Mouse (Mus musculus): ENCODE results near the gene Slc4a7. TPM values are rescaled to one million over a fixed set of nuclear protein-coding genes. Genes with fewer than 3 reads are reported as not detected.

Slc4a7 gene
- polyA plus RNA-seq, 1 experiment from 2014 or later = 14.0 TPM

DNA sequence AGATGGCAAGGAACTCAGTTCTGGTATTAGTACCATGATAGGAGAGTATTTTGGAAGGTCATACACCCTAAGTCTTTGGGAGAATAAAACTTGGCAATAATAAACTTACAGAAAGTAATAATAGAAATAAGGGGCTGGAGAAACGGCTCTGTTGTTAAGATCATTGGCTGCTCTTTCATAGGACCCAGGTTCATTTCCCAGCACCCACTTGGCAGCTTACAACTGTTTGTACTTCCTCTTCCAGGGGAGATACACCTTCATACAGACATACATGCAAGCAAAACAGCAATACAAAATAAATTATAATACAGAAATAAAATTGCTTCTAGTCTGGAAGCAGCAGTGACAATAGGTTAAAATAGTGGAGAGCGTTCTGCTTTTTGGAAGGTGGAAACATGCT, 2.6 kb downstream of the Slc4a7 start:
- peaks cover 6% of the 10 kb centered on the region; the same call in 1 of the 2 replicates for H3K4me1 ChIP-seq (ENCODE audit: control insufficient read depth, insufficient read depth, low read length)
- H3K9me3 ChIP-seq (replicated peaks; ENCODE audit: control insufficient read depth, low read length) = no peaks in the 10 kb centered on the region
- peak overlapping the region; percentile 64 for H3K4me2 ChIP-seq
- WGBS (ENCODE audit: insufficient replicate concordance) = 82% methylated on average over 2 of the region's 2 CpGs
- no peaks in the 10 kb centered on the region for H3K36me3 ChIP-seq (ENCODE audit: control insufficient read depth, insufficient read depth, low read length)
- no peaks in the 10 kb centered on the region for H3K27me3 ChIP-seq (ENCODE audit: control insufficient read depth, insufficient read depth, low read length)
- no peak overlapping the region for H3K9ac ChIP-seq (ENCODE audit: low read depth, low read length)
- no peak overlapping the region for H3K27ac ChIP-seq (ENCODE audit: low read depth, low read length)
- no peak for ATAC-seq (replicated peaks; ENCODE audit: insufficient number of reproducible peaks, low FRiP score, low TSS enrichment)
- peak overlapping the region; percentile 82; the same call in 1 of the 2 replicates for H3K4me3 ChIP-seq (ENCODE audit: low read depth, low read length)

- 80% methylated on average over 3 of the region's 3 CpGs for WGBS (ENCODE audit: insufficient replicate concordance)
- peaks cover 6% of the 10 kb centered on the region; the same call in 1 of the 2 replicates for H3K4me1 ChIP-seq (ENCODE audit: control insufficient read depth, insufficient read depth, low read length)
- 0 out of 2 replicates have a peak overlapping the region, but pooled peaks have one; percentile 64 for H3K4me2 ChIP-seq
- H3K27me3 ChIP-seq (ENCODE audit: control insufficient read depth, insufficient read depth, low read length) = no peaks in the 10 kb centered on the region
- no peak for ATAC-seq (replicated peaks; ENCODE audit: insufficient number of reproducible peaks, low FRiP score, low TSS enrichment)
- no peak overlapping the region for H3K4me3 ChIP-seq (ENCODE audit: low read depth, low read length)
- H3K9me3 ChIP-seq (replicated peaks; ENCODE audit: control insufficient read depth, low read length) = no peaks in the 10 kb centered on the region
- H3K27ac ChIP-seq (ENCODE audit: low read depth, low read length) = no peak overlapping the region
- no peak overlapping the region for H3K9ac ChIP-seq (ENCODE audit: low read depth, low read length)
- H3K36me3 ChIP-seq (ENCODE audit: control insufficient read depth, insufficient read depth, low read length) = no peaks in the 10 kb centered on the region
Observed at GRCm38 (mm10) chr14:14705126-14705525, 3.0 kb downstream of the Slc4a7 start.

GRCm38 (mm10) chr14:14706381-14706780, 4.3 kb downstream of the Slc4a7 start:
- no peaks in the 10 kb centered on the region for H3K9me3 ChIP-seq (replicated peaks; ENCODE audit: control insufficient read depth, low read length)
- H3K27ac ChIP-seq (ENCODE audit: low read depth, low read length) = no peak overlapping the region
- no peak for ATAC-seq (replicated peaks; ENCODE audit: insufficient number of reproducible peaks, low FRiP score, low TSS enrichment)
- H3K4me3 ChIP-seq (ENCODE audit: low read depth, low read length) = no peak overlapping the region
- H3K9ac ChIP-seq (ENCODE audit: low read depth, low read length) = no peak overlapping the region
- 0 out of 2 replicates have a peak, but pooled peaks cover 7% of the 10 kb centered on the region for H3K36me3 ChIP-seq (ENCODE audit: control insufficient read depth, insufficient read depth, low read length)
- H3K4me2 ChIP-seq = no peak overlapping the region
- 86% methylated on average over 1 of the region's 1 CpGs for WGBS (ENCODE audit: insufficient replicate concordance)
- H3K4me1 ChIP-seq (ENCODE audit: control insufficient read depth, insufficient read depth, low read length) = peaks cover 6% of the 10 kb centered on the region; the same call in 1 of the 2 replicates
- no peaks in the 10 kb centered on the region for H3K27me3 ChIP-seq (ENCODE audit: control insufficient read depth, insufficient read depth, low read length)

DNA sequence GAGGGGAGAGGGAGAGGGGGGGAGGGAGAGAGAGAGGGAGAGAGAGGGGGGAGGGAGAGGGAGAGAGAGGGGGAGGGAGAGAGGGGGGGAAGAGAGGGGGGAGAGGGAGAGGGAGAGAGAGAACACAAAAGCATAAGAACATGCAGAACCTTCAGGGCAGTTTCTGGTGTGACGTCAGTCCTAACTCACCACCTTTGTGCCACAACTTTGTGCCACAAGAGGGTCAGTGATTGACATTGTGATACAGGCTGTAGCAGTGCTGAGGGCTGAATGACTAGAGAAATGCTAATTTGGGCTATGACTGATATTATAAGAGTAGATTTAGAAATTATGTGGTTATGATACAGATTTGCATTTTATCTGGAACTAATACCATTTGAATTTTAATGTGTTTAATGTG, 5.0 kb downstream of the Slc4a7 start:
- Histone ChIP-seq H3K9ac (ENCODE audit: low read depth, low read length) (no peak overlapping the region), H3K4me1 (ENCODE audit: control insufficient read depth, insufficient read depth, low read length) (peaks cover 6% of the 10 kb centered on the region; the same call in 1 of the 2 replicates), H3K4me3 (ENCODE audit: low read depth, low read length) (no peak overlapping the region), H3K4me2 (no peak overlapping the region), H3K27me3 (ENCODE audit: control insufficient read depth, insufficient read depth, low read length) (no peaks in the 10 kb centered on the region), H3K36me3 (ENCODE audit: control insufficient read depth, insufficient read depth, low read length) (0 out of 2 replicates have a peak, but pooled peaks cover 7% of the 10 kb centered on the region), H3K27ac (ENCODE audit: low read depth, low read length) (no peak overlapping the region), H3K9me3 (replicated peaks; ENCODE audit: control insufficient read depth, low read length) (no peaks in the 10 kb centered on the region)
- WGBS (ENCODE audit: insufficient replicate concordance) = 55% methylated on average over 1 of the region's 1 CpGs
- ATAC-seq (replicated peaks; ENCODE audit: insufficient number of reproducible peaks, low FRiP score, low TSS enrichment) = no peak

DNA sequence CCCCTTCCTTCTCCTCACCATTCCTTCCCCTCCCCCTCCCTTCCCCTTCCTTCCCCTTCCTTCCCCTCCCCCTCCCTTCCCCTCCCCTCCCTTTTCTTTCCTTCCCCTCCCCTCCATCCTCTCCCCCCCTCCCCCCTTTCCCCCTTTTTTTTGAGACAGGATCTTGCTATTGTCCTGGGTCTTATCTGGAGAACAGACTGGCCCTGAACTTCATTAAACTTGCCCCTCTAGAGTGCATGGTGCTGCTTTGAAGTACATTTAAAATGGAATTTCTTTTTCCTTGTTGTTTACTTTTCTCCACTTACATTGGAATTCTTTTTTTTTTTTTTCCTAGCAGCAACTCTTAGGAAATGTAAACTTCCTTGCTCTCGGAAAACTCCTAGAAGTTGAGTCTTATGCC, 6.9 kb downstream of the Slc4a7 start:
- H3K4me2 ChIP-seq = no peak overlapping the region
- ATAC-seq (replicated peaks; ENCODE audit: insufficient number of reproducible peaks, low FRiP score, low TSS enrichment) = no peak

GRCm38 (mm10) chr14:14714130-14714529, 12.1 kb downstream of the Slc4a7 start:
- no peak for ATAC-seq (replicated peaks; ENCODE audit: insufficient number of reproducible peaks, low FRiP score, low TSS enrichment)
- Histone ChIP-seq H3K4me2 (no peak overlapping the region), H3K4me3 (ENCODE audit: low read depth, low read length) (no peak overlapping the region), H3K9me3 (replicated peaks; ENCODE audit: control insufficient read depth, low read length) (no peaks in the 10 kb centered on the region), H3K27ac (ENCODE audit: low read depth, low read length) (no peak overlapping the region), H3K4me1 (ENCODE audit: control insufficient read depth, insufficient read depth, low read length) (no peaks in the 10 kb centered on the region), H3K27me3 (ENCODE audit: control insufficient read depth, insufficient read depth, low read length) (no peaks in the 10 kb centered on the region), H3K9ac (ENCODE audit: low read depth, low read length) (no peak overlapping the region), H3K36me3 (ENCODE audit: control insufficient read depth, insufficient read depth, low read length) (0 out of 2 replicates have a peak, but pooled peaks cover 7% of the 10 kb centered on the region)

More for the DNA sequence above, 6.9 kb downstream of the Slc4a7 start:
- Histone ChIP-seq H3K27me3 (ENCODE audit: control insufficient read depth, insufficient read depth, low read length) (no peaks in the 10 kb centered on the region), H3K9me3 (replicated peaks; ENCODE audit: control insufficient read depth, low read length) (no peaks in the 10 kb centered on the region), H3K27ac (ENCODE audit: low read depth, low read length) (no peak overlapping the region), H3K9ac (ENCODE audit: low read depth, low read length) (no peak overlapping the region), H3K36me3 (ENCODE audit: control insufficient read depth, insufficient read depth, low read length) (0 out of 2 replicates have a peak, but pooled peaks cover 7% of the 10 kb centered on the region), H3K4me1 (ENCODE audit: control insufficient read depth, insufficient read depth, low read length) (peaks cover 6% of the 10 kb centered on the region; the same call in 1 of the 2 replicates), H3K4me3 (ENCODE audit: low read depth, low read length) (no peak overlapping the region)
- 70% methylated on average over 1 of the region's 1 CpGs for WGBS (ENCODE audit: insufficient replicate concordance)

DNA sequence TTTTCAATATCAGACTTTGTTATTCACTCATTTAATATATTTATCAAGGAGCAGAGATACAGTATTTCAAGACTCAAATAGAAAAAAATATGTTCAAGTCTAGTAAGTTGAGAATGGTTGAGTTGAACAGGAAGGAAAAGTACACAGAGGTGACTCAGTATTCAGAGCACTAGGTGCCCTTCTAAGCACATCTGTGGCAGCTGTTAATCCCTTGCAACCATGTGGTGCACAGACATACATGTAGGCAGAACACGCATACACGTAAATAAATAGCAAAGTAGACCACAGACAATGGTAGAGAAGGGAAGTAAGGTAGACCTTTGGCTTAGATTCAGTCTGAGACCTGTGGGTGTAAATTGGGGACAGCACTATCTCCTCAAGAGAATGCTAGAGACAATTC, 13.7 kb downstream of the Slc4a7 start:
- Histone ChIP-seq H3K4me3 (ENCODE audit: low read depth, low read length) (no peak overlapping the region), H3K36me3 (ENCODE audit: control insufficient read depth, insufficient read depth, low read length) (0 out of 2 replicates have a peak, but pooled peaks cover 3% of the 10 kb centered on the region), H3K4me1 (ENCODE audit: control insufficient read depth, insufficient read depth, low read length) (no peaks in the 10 kb centered on the region), H3K27ac (ENCODE audit: low read depth, low read length) (no peak overlapping the region), H3K27me3 (ENCODE audit: control insufficient read depth, insufficient read depth, low read length) (no peaks in the 10 kb centered on the region), H3K9ac (ENCODE audit: low read depth, low read length) (no peak overlapping the region), H3K9me3 (replicated peaks; ENCODE audit: control insufficient read depth, low read length) (no peaks in the 10 kb centered on the region), H3K4me2 (no peak overlapping the region)
- 97% methylated on average over 2 of the region's 2 CpGs for WGBS (ENCODE audit: insufficient replicate concordance)
- no peak for ATAC-seq (replicated peaks; ENCODE audit: insufficient number of reproducible peaks, low FRiP score, low TSS enrichment)

DNA sequence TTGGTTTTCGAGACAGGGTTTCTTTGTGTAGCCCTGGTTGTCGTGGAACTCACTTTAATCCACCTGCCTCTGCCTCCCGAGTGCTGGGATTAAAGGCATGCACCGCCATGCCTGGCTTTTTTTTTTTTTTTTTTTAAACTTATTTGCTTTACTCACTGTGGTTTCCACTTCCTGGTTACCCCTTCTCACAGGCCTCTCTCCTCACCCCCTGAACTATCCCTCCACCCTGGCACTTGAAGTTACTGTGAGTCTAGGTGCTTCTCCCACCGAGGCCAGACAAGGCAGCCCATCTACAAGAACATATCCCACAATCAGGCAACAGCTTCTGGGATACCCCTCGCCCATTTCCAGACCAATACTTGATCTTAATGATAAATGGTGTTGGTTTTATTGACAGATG, 14.8 kb downstream of the Slc4a7 start:
- Histone ChIP-seq H3K9me3 (replicated peaks; ENCODE audit: control insufficient read depth, low read length) (no peaks in the 10 kb centered on the region), H3K4me3 (ENCODE audit: low read depth, low read length) (no peak overlapping the region), H3K27me3 (ENCODE audit: control insufficient read depth, insufficient read depth, low read length) (no peaks in the 10 kb centered on the region), H3K4me2 (no peak overlapping the region), H3K9ac (ENCODE audit: low read depth, low read length) (no peak overlapping the region), H3K27ac (ENCODE audit: low read depth, low read length) (no peak overlapping the region), H3K4me1 (ENCODE audit: control insufficient read depth, insufficient read depth, low read length) (no peaks in the 10 kb centered on the region), H3K36me3 (ENCODE audit: control insufficient read depth, insufficient read depth, low read length) (no peaks in the 10 kb centered on the region)
- ATAC-seq (replicated peaks; ENCODE audit: insufficient number of reproducible peaks, low FRiP score, low TSS enrichment) = no peak
- 83% methylated on average over 6 of the region's 6 CpGs for WGBS (ENCODE audit: insufficient replicate concordance)

DNA sequence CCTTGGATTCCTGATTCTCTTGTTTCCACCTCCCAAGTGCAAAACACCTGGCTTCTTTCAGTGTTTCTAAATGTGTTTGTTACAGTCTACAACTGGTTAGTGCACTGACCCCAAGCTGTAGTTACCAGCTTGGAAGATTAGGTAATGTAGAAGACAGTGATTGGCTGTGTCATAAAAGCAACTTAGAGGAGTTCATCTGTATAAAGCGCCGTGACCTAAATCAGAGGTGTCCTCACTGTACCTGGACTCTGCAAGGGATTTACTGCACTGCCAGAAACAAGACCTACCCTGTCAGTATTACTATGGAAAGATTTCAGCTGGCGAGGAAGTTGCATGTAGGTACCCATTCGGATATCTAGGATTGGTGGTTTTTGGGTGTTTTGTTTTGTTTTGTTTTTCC, 16.5 kb downstream of the Slc4a7 start:
- no peak overlapping the region for H3K4me3 ChIP-seq (ENCODE audit: low read depth, low read length)
- H3K27ac ChIP-seq (ENCODE audit: low read depth, low read length) = no peak overlapping the region
- H3K9me3 ChIP-seq (replicated peaks; ENCODE audit: control insufficient read depth, low read length) = no peaks in the 10 kb centered on the region
- no peak for ATAC-seq (replicated peaks; ENCODE audit: insufficient number of reproducible peaks, low FRiP score, low TSS enrichment)
- no peaks in the 10 kb centered on the region for H3K36me3 ChIP-seq (ENCODE audit: control insufficient read depth, insufficient read depth, low read length)
- WGBS (ENCODE audit: insufficient replicate concordance) = 88% methylated on average over 4 of the region's 4 CpGs
- no peaks in the 10 kb centered on the region for H3K4me1 ChIP-seq (ENCODE audit: control insufficient read depth, insufficient read depth, low read length)
- H3K4me2 ChIP-seq = no peak overlapping the region
- H3K9ac ChIP-seq (ENCODE audit: low read depth, low read length) = no peak overlapping the region
- no peaks in the 10 kb centered on the region for H3K27me3 ChIP-seq (ENCODE audit: control insufficient read depth, insufficient read depth, low read length)

All from heart, embryonic 11.5 days (tissue).